10 mouse cellular contexts compared by ENCODE assay signal in the genomic region with DNA sequence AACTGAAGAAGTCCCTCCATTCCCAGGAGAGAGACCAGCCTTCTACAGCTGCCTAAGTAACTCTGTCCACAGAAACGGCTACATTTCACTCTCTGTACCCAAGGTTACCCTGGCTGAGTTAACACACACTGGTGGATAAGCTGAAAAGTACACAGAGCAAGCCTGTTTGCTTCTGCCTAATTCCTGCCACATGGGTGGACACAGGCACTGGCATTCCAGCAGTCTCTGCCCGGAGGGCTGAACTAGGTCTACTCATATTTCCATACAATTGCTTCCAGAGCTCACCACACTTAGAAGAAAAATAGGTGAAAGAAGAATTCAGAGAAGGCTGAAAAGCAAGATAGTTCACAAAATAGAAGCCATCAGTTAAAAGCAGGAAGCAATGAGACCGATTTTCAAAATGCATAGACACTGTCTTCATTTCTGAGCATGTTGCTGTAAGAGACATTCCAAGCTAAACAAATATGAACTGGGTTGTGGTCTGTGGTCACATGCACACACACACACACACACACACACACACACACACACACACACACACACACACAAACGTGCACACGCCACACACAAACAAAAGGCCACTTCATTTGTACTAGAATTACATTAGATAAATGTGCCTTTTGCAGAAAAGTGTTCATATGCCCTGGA. TPM values are rescaled to one million over a fixed set of nuclear protein-coding genes. Genes with fewer than 3 reads are reported as not detected.
DNase-seq lines count a peak whose midpoint lies in the region; ATAC-seq lines count a peak whose summit lies in the region.
"Had no signal": no experiment of that assay in that cellular context is flagged by ENCODE, and none has a peak within 500 bp of the region (broad histone marks: within the 10 kb centered on the region; RNA-seq: fewer than 3 reads in every experiment).

No protein-coding gene starts in this region.

- no peaks in the 10 kb centered on the region for H3K36me3 ChIP-seq in hindbrain, embryonic 10.5 days
- 0 out of 2 replicates have a peak, but pooled peaks cover 2% of the 10 kb centered on the region for H3K36me3 ChIP-seq in hindbrain, embryonic 13.5 days
- H3K36me3 ChIP-seq in forebrain, embryonic 16.5 days (ENCODE audit: control insufficient read depth, insufficient read depth) = no peaks in the 10 kb centered on the region
- peaks cover 68% of the 10 kb centered on the region for H3K36me3 ChIP-seq in liver, embryonic 13.5 days

- no peak for ATAC-seq in hindbrain, embryonic 13.5 days (ENCODE audit: low FRiP score)
- ATAC-seq in forebrain, embryonic 16.5 days = peak; percentile 26; the same call in 1 of the 2 replicates
- ATAC-seq in liver, embryonic 13.5 days (ENCODE audit: low read depth) = no peak
- ATAC-seq: CD4-positive, CD25-positive, alpha-beta regulatory T cell, adult 4 months had no signal

- H3K27me3 ChIP-seq in hindbrain, embryonic 10.5 days (ENCODE audit: insufficient read depth, poor library complexity, severe bottlenecking) = no peaks in the 10 kb centered on the region
- no peaks in the 10 kb centered on the region for H3K27me3 ChIP-seq in hindbrain, embryonic 13.5 days
- no peaks in the 10 kb centered on the region for H3K27me3 ChIP-seq in forebrain, embryonic 16.5 days (replicated peaks; ENCODE audit: control insufficient read depth, insufficient read depth, low read length)
- H3K27me3 ChIP-seq in liver, embryonic 13.5 days = no peaks in the 10 kb centered on the region

- peak; percentile 52 for DNase-seq in hindbrain, embryonic 10.5 days (ENCODE audit: low spot score)
- DNase-seq in Muller cell, postnatal 12 days (ENCODE audit: inconsistent ontology term) = peak; percentile 84
- DNase-seq in liver, embryonic 13.5 days = no peak
- no peak for DNase-seq in spleen, postnatal 14 days (ENCODE audit: low spot score in 2 of 2)
- DNase-seq in gastrocnemius, postnatal 10 days = no peak
- no peak for DNase-seq in left cerebral cortex, postnatal 4 days

- intact Hi-C loops in left cerebral cortex, postnatal 4 days (cut with DNase I) = no loop called here

- no peaks in the 10 kb centered on the region for H3K9me3 ChIP-seq in hindbrain, embryonic 10.5 days
- no peaks in the 10 kb centered on the region for H3K9me3 ChIP-seq in hindbrain, embryonic 13.5 days
- H3K9me3 ChIP-seq in forebrain, embryonic 16.5 days (ENCODE audit: control insufficient read depth, low read length) = no peaks in the 10 kb centered on the region
- no peaks in the 10 kb centered on the region for H3K9me3 ChIP-seq in liver, embryonic 13.5 days (replicated peaks)

- peaks cover 11% of the 10 kb centered on the region for H3K4me1 ChIP-seq in hindbrain, embryonic 10.5 days (replicated peaks)
- peaks cover 16% of the 10 kb centered on the region; the same call in 1 of the 2 replicates for H3K4me1 ChIP-seq in hindbrain, embryonic 13.5 days (replicated peaks)
- H3K4me1 ChIP-seq in forebrain, embryonic 16.5 days (replicated peaks; ENCODE audit: control insufficient read depth, insufficient read depth, low read length) = no peaks in the 10 kb centered on the region
- H3K4me1 ChIP-seq in liver, embryonic 13.5 days (replicated peaks) = peaks cover 79% of the 10 kb centered on the region

- 65% methylated on average over 5 of the region's 5 CpGs for WGBS in hindbrain, embryonic 10.5 days
- 64% methylated on average over 5 of the region's 5 CpGs for WGBS in hindbrain, embryonic 13.5 days
- 64% methylated on average over 5 of the region's 5 CpGs for WGBS in forebrain, embryonic 16.5 days
- 57% methylated on average over 5 of the region's 5 CpGs for WGBS in liver, embryonic 13.5 days (ENCODE audit: insufficient replicate concordance)

- no peak overlapping the region for H3K9ac ChIP-seq in hindbrain, embryonic 13.5 days
- H3K9ac ChIP-seq in forebrain, embryonic 16.5 days (replicated peaks; ENCODE audit: low read depth, low read length) = no peak overlapping the region
- H3K9ac ChIP-seq in liver, embryonic 13.5 days = no peak overlapping the region

- peak overlapping the region; percentile 50 for H3K27ac ChIP-seq in hindbrain, embryonic 10.5 days
- H3K27ac ChIP-seq in hindbrain, embryonic 13.5 days = no peak overlapping the region
- no peak overlapping the region for H3K27ac ChIP-seq in forebrain, embryonic 16.5 days (ENCODE audit: low read length)
- peak overlapping the region; percentile 79 for H3K27ac ChIP-seq in liver, embryonic 13.5 days

- H3K4me2 ChIP-seq in hindbrain, embryonic 13.5 days = no peak overlapping the region
- no peak overlapping the region for H3K4me2 ChIP-seq in forebrain, embryonic 16.5 days (ENCODE audit: low read length)
- no peak overlapping the region for H3K4me2 ChIP-seq in liver, embryonic 13.5 days

- no peak overlapping the region for H3K4me3 ChIP-seq in hindbrain, embryonic 10.5 days
- no peak overlapping the region for H3K4me3 ChIP-seq in hindbrain, embryonic 13.5 days
- no peak overlapping the region for H3K4me3 ChIP-seq in forebrain, embryonic 16.5 days (replicated peaks; ENCODE audit: low read length)
- H3K4me3 ChIP-seq in liver, embryonic 13.5 days (replicated peaks) = no peak overlapping the region
- H3K4me3 ChIP-seq: erythroblast, embryonic 14.5 days had no signal

RNA-seq across cellular contexts. Expression of gene Prkar2b, which starts 16.5 kb away (rescaled TPM):
- 32.9 and 40.4 TPM in 2 replicates for polyA plus RNA-seq in hindbrain, embryonic 10.5 days (2016; fragmentation: Nextera tagmentation; extraction: Ambion mirVana)
- 108 and 110 TPM in 2 replicates for polyA plus RNA-seq in hindbrain, embryonic 13.5 days (2015; fragmentation: Nextera tagmentation; extraction: Ambion mirVana)
- polyA plus RNA-seq in forebrain, embryonic 16.5 days (2015; fragmentation: Nextera tagmentation; extraction: Ambion mirVana) = 140 and 150 TPM in 2 replicates
- 79.3 and 94.6 TPM in 2 replicates for polyA plus RNA-seq in liver, embryonic 13.5 days (2015; fragmentation: Nextera tagmentation; extraction: Ambion mirVana)
- 1 to 10 TPM; 6.8 to 7.8 TPM for total RNA-seq in gastrocnemius, postnatal 10 days (2021)
- 100 to 1,000 TPM; 238 to 255 TPM for total RNA-seq in left cerebral cortex, postnatal 4 days (2021)

Comparison
In these comparisons a context has a peak if more than half of its experiments do, and no peak if none do; other contexts are left out.
1. H3K27ac ChIP-seq: peak in hindbrain, embryonic 10.5 days (single experiment) and liver, embryonic 13.5 days (single experiment); none in hindbrain, embryonic 13.5 days (single experiment) and forebrain, embryonic 16.5 days (single experiment).
2. DNase-seq: peak in hindbrain, embryonic 10.5 days (single experiment) and Muller cell, postnatal 12 days (single experiment); none in liver, embryonic 13.5 days (single experiment), spleen, postnatal 14 days (0 of 2), gastrocnemius, postnatal 10 days (single experiment) and left cerebral cortex, postnatal 4 days (single experiment).